Mouse (Mus musculus) monocyte, adult 2 months (primary cell): ENCODE data around the gene Rps3.
"Not testable (repeated sequence)": the region's sequence is repeated elsewhere in the genome, so short reads cannot be mapped to it uniquely, and the experiment has no call there.

Source experiments
- DNase-seq, 2 experiments: peaks; one replicate each; pipeline ENCODE4 v3.0.0; 2022; ENCODE audit warnings: low spot score in 2 of 2, low read depth in 1 of 2

The Rps3 gene

DNA sequence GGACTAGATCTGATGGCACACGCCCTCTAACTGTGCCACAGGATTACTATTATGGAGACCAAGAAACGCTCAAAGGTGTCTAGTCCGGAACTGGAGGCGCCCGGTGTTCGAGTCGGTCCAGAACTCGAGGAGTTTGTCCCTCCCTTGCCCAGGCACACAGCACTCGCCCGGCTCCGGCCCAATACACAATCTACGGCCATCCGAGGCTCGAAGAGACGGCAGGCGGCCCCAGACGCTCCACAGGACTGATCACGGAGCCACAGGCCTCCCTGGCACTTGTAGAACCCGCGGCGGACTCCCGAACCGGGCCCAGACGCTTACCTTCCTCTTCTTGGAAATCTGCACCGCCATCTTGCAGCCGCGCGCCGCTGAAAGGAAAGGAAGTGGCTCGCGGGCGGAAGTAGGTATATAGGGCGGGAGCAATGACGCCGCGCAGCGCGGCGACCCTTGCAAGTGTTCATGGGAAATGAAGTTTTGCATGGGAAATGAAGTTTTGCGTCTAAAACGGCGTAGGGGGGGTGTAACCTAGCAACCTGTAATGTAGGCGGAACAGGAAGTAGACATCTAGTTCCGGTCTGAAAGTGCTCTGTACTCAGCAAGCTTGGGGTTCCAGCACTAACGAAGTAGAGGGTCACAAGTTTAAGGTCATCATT is at the start of gene Rps3:
Rps3 (minus strand) TSS at position 468 of the 653 bp plus-strand sequence.
- DNase-seq: peak; percentile 86 to 90

DNA sequence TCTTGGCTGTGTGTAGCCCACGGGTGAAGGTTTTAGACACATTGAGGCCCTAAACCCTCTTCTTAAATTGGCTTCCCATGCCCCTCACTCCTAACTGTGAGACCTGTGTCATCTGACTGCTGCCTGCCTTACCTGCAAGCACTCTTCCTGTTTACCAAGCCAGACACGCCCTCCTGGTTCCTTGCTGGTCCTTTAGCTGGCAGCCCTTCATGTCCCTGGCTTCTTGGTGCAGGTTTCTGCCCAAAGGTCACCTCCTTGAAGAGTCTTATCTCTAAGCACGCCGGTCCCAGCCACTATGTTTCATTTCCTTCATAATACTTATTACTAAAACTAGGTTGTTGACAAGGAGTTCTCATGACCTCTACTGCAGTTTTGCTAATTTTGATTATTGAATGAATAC is 49.0 kb upstream of the Rps3 start:
- DNase-seq: no peak

DNA sequence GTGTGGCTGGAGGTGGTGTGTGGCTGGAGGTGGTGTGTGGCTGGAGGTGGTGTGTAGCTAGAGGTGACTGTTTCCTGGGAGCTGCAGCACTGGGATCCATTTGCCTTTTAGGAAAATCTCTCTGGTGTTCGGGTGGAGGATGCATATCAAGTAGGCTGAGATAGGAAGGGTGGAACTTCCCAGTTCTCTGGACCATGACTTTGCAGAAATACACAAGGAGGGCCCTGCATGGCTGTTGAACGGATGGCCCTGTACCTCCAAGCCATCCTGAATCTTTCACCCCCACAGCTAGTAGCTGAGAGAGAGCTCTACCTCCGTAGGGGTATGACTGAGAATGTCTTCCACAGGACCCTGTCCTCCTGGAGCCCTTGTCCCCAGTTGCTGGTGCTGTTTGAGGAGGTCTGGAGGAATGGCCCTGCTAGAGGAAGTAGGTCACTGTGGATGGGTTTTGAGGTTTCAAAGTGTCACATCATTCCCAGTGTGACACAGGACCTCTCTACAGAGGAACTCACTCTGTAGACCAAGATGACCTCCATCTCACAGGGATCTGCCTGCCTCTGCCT is 48.0 kb upstream of the Rps3 start:
- DNase-seq: no peak

DNA sequence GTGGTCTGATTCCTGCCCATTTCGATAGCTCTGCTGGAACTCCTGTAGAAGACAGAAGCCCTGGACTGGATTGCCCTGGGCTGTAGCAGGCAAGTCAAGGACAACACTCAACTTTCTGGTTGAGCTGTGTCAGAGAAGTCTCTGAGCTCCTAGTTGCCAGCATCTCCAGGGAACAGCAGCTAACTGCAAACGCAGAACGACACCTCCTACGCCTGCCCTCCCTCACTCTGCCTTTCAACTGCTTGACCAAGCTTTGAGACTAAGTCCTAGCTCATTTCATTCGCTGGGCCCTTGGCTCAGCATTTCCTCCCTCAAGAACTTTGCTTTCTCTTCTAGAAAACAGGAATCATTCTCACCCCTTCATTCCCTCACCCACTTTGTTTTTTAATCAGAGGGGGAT is 45.9 kb upstream of the Rps3 start:
- no peak for DNase-seq

DNA sequence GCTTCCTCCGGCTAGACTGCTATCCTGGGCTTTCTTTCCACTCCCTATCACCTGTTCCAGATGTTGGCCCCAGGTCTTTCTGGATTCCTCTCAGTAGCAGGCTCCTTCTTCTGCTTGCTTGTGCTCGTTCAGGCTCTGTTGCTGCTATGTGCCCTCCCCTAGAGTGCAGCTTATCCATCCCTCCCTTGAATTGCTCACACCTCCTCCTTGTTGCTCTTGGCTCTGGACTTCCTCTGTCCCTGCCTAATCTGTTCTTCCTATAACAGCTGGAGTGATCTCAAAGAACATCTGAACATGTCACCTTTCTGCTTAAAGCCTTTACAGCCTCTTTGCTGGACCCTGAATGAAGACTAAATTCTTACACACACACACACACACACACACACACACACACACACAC is 45.0 kb upstream of the Rps3 start:
- DNase-seq: no peak

DNA sequence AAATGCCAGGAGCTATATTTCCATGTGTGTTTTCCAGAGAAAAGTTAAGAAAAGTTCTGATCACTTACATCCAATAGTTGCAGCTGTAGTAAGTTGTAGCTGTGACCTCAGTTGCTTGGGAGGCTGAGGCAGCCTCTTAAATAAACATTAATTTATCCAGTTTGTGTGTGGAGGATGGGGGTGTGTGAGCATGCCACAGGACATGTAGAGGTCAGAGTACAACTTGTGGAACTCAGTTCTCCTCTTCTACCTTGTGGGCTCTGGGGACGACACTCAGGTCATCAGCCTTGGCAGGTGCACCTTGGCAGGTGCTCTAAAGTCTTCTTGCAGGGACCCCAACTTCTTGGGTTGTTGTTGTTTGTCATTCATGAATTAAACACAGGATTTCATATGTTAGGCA is 40.3 kb upstream of the Rps3 start:
- no peak for DNase-seq

DNA sequence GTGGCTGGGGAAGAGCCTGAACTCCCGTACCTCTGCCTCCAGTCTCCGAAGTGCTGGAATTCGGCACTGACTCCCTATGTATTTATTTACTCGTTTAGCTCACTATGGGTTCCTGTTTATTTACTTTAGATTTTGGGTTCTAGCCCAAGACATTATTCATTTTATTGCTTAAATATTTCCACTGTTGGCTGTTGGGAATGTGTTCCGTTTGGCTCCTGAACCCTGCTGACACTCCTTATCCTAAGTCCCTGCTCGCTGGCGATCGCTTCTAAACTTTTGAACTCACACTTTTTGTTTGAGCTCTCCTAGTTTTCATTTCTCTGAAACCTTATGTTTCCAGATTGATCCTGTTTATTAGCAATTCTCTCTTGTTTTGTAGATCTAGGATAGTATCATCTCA is 39.6 kb upstream of the Rps3 start:
- no peak for DNase-seq

DNA sequence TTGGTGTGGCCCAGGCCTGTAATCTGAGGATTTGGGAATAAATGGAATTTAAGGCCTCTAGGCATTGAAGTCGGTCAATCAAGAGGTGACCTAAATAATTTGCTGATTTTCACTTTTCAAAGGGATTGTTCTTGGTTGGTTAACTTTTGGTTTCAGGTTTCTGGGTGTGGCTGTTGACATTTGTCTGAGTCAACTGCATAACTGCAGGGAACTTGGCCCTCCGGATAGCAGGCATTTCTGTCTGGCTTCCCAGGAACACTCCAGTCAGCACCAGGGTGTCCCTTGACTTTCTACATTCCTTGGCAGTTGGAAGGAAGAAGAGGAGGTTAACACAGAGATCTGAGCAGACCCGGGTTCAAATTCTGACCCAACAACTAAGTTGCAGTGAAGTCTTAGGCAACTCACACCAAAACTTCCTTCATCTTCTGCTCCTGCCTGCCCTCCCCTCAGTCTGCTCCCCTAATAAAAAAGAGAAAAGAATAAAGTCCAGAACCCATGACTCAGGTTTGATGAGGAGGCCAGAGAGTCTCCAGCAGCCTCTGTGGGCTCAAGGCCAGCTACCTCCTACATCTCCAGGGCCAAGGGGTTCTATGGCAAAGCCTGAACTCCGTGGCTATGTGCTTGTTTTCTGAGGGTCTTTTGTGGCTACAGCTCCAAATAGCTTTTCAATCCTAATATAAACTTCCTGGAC is 35.6 kb upstream of the Rps3 start:
- DNase-seq: no peak

DNA sequence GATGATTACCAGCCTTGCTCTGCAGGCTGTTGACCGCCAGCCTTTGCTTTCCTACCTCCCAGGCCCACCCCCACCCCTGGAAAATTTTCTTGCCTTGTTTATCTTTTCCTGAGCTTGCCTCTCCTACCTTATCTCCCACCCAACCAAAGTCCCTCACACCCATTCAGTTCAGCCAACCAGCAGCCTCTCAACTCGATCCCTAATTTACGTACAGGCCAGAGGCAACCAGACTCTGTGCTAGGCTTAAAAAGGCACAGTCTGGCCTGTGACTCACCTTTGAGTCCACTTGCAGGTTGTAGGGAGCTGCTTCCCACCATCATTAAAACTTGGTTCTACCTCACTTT is 33.2 kb upstream of the Rps3 start:
- no peak for DNase-seq

DNA sequence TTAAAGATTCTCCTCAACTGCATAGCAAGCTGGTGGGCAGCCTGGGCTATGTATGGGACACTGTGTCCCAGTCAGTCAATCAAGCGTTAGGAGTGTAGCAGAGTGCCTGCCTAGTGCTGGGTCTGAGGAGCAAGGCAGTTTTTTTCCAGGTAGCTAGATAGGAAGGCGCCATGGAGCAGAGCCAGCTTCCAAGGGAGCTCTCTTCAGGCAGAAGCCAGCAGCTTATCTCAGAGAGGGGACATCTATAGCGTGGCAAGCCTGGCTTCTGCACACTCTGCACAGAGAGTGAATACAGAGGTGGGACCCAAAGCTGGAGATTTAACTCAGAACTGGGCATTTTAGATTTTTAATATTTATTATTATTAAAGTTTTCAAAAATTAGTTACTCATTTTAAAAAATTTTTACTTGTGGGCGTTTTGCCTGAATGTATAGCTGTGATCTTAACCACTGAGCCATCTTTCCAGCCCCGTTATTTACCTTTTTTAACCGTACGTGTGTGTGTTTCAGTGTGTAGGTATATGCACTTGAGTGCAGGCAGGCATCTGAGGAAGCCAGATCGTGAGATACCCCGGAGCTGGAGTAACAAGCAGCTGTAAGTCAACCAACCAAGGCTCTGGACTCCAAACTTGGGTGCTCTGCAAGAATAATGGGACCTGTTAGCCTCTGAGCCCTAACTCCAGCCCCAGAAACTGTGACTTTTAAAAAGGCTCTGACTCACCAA is 32.7 kb upstream of the Rps3 start:
- DNase-seq: no peak

DNA sequence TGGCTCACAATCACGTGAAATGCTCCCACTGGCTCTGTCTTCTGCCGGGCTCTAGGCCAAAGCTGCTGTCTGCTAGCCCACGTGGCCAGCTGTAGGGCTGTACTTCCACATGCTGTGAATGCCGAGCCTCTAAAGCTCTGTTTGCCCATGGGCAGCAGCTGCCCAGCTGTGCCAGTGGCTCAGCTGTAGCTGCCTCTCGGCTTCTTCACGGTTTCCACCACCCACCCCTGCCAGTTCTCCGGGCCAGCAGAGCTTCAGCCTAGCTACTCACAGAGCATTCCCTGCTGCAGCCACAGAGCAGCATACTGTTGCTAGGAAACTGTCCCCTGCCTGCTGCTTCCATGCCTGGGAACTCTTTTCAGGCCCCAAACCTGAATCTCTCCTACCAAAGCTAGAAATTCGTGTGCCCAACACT is 26.6 kb upstream of the Rps3 start:
- no peak for DNase-seq

DNA sequence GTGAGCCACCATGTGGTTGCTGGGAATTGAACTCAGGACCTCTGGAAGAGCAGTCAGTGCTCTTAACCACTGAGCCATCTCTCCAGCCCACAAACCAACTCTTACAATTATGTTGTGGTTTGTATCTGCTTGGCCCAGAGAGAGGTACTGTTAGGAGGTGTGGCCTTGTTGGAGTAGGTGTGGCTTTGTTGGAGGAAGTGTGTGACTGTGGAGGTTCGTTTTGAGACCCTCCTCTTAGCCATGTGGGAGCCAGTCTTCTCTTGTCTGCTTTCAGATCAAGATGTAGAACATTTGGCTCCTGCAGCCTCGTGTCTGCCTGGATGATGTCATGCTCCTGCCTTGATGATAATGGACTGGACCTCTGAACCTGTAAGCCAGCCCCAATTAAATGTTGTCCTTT is 24.6 kb upstream of the Rps3 start:
- not testable (repeated sequence) for DNase-seq

DNA sequence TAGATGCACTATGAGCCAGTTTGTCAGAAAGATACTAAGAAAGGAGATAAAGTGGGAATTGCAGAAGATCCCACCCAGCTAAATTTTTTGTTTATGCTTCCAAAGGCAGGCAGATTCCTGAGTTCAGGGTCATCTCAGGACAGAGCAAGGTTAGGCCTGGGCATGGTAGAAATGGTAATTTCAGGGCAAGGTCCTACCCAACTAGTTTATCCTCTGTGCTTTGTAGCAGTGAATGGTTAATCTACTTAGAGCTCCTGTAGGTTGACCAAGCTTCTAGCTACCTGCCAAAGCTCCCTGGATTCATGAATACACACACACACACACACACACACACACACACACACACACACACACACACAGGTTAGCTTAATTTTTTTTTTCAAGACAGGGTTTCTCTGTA is 21.0 kb upstream of the Rps3 start:
- DNase-seq: no peak

DNA sequence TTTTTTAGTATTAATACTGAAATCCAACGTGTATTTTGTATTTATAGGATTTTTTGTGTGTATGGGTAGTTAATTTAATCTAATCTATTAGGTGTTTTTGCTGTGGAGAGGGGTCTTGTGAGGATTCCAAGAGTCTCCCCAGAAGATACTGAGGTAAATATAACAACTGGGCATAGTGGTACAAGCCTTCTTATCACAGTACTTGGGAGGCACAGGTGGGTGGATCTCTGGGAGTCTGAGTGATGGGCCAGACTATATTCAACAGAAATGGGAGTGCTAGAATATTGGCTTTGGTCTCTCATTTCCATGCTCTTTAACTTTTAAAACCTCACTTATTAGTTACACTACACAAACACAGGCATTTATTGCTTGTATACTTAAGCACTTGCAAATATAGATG is 17.6 kb upstream of the Rps3 start:
- DNase-seq: no peak

DNA sequence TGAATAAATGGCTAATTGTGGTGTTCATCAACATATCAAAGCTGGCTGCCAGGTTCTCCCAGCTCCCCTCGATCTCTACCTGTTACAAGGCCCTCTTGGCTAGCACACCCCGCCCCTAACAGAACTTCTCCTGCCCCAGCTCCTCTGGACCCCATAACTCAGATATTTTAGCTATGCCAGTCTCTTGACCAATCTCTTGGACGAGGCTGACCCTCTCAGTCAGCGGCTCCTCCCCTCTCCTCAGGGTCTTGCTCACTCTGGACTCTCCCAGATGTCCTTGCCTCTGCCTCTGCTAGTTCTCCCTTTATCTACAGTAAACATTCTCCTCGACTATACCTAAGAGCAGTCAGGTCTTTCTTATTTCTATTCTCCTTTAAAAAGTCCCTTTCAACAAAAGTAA is 17.1 kb upstream of the Rps3 start:
- DNase-seq: no peak

DNA sequence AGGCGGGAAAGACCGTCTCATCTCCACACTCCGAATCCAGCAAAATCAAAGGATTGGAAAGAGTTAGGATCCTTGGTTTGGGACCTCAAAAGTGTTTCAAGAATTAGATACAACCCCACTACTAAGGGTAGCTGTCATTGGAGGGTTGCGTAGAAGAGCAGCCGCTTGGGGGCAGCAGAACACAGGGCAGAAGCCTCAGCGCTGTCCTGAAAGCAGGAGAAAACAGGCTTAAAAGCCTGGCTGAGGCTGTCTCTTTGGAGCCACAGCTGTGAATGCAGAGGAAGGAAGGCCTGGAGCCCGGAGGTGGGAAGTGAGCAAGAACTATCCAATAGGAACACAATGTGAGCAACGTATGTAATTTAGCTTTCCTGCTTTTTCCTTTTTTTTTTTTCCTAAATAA is 16.7 kb upstream of the Rps3 start:
- DNase-seq: peak in 1 of 2 experiments; percentile 54

DNA sequence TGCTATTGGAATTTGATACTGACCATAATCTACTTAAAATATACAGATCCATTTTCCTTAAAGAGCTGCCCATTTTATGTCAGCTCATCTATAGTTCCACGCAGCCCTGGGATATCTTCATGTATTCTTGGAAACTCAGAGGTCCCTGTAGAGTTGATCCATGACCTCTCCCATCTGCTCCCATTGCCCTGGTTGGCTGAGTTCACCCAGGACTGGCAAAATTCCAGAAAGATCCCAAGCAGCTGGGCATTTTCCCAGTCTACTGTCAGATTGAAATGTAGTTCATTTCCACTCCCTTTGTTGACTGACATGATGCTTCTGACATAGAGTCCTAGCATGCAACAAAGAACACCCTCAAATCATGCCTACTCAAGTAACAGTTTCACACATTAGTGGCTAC is 15.6 kb upstream of the Rps3 start:
- DNase-seq: no peak

DNA sequence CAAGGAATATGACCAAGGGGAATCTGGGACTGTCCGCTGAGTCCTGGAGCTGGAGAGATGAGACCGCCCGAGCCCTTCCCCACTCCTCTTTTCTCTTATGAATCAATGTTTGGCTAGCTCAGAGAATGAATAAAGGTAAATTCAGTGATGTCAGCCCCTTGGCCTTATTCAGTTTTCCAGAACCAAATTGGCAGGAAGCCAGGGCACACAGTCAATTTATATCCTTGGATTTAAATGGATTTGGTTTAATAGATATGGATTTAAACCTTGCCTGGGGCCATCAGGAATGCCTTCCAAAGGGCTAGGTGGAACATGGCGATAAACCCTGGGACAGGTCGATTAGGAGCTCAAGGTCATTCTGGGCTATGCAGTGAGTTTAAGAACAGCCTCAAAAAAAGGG is 6.2 kb upstream of the Rps3 start:
- no peak for DNase-seq

DNA sequence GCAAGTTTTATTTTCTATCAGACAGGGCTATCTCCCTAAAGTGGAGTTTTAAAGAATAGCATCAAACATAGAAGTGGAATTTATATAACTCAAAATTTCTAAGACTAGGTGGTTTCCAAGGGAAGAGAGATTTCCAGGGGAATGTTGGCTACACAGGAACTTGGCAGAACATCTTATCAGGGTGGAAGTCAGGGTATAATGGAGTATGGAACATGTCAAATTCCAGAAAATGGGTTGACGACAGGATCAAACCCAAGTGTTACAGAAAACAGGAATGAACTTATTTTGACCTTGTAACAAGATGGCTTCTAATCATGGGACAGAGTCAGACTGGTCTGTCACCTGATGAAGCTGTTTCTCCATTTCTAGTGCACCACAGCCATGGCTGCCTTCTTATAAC is 1.1 kb upstream of the Rps3 start:
- no peak for DNase-seq

DNA sequence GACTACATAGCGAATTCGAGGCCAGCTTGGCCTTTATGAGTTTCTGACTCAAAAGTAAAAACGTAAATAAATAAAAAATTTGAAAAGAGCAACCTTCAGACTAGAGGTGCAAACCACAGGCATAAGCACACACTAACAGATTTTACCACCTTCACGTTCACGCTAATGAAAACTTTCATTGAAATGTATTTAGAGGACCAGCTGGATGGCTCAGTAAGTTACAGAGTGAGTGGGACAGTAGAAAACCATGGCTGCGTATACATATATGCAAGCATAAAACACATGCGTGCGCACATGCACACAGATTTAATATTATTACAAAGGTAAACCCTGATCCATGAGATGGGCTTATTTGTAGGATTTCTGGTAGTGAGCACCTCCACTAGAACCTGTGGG is 384 bp upstream of the Rps3 start:
- no peak for DNase-seq

DNA sequence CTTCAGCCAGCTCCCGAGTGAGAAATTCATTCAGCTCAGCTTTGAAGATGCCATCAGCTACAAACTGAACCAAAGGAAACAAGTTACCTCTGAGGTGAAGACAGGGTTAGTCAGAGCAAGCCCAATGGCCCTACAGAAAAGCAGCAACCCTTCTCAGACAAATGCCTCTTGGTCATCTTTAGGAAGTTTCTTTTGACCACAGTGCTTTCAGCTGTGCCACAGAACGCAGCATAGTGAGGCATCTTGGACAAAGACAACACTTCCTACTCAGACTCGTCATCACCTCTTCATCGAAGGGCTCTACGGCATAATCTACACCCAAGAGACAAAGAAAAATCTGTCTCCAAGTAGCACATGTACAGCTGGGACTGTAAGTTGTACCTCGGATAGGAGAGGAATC is 901 bp downstream of the Rps3 start:
- no peak for DNase-seq

DNA sequence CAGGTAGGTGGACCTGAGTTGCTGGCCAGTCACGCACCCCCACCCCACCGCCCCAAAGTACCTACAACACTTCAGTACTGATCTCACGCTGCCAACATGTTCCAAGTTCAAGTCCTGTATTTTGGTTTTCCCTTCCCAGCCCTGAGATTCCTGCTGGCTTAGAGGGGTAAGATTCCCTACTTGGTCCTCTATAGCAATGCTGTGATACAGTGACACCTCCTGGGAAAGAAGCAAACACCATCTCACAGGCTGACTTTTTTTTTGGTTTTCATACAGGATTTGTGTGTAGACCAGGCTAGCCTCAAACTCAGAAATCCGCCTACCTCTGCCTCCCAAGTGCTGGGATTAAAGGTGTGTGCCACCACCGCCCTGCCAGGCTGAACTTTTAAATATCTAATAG is 6.3 kb downstream of the Rps3 start:
- no peak for DNase-seq
